Comparison of ENCODE assay signal across 8 mouse cellular contexts in genomic region chr7:45015344-45015956, GRCm38 (mm10). TPM values are rescaled to one million over a fixed set of nuclear protein-coding genes. Genes with fewer than 3 reads are reported as not detected.
DNase-seq lines count a peak whose midpoint lies in the region; ATAC-seq and TF ChIP-seq lines count a peak whose summit lies in the region.

No protein-coding gene starts in this region.

- no peak for TF ChIP-seq CTCF in kidney, postnatal 0 days (IDR thresholded peaks at IDR 0.05; ENCODE audit: low read depth)
- TF ChIP-seq CTCF in cortical plate, adult 2 months (IDR thresholded peaks at IDR 0.05; ENCODE audit: extremely low read depth, insufficient read depth, low read length): no peak

- H3K4me1 ChIP-seq in kidney, postnatal 0 days (replicated peaks; ENCODE audit: insufficient read depth, low read length): peaks cover 11% of the 10 kb centered on the region; the same call in 1 of the 2 replicates
- H3K4me1 ChIP-seq in cortical plate, adult 2 months (ENCODE audit: control insufficient read depth, insufficient read depth, low read length): no peaks in the 10 kb centered on the region; the same call in 1 of the 2 replicates
- peaks cover 18% of the 10 kb centered on the region for H3K4me1 ChIP-seq in intestine, embryonic 14.5 days (replicated peaks; ENCODE audit: control insufficient read depth, insufficient read depth, low read length)
- peaks cover 23% of the 10 kb centered on the region for H3K4me1 ChIP-seq in midbrain, embryonic 16.5 days (ENCODE audit: control insufficient read depth, insufficient read depth, low read length)

- H3K36me3 ChIP-seq in kidney, postnatal 0 days (ENCODE audit: insufficient read depth, low read length): peaks cover 26% of the 10 kb centered on the region
- peaks cover 35% of the 10 kb centered on the region for H3K36me3 ChIP-seq in intestine, embryonic 14.5 days (ENCODE audit: control insufficient read depth, insufficient read depth, low read length)
- peaks cover 21% of the 10 kb centered on the region for H3K36me3 ChIP-seq in midbrain, embryonic 16.5 days (ENCODE audit: control insufficient read depth, insufficient read depth, low read length)

- peak overlapping the region; percentile 97 for H3K9ac ChIP-seq in kidney, postnatal 0 days (ENCODE audit: low read depth, low read length)
- H3K9ac ChIP-seq in intestine, embryonic 14.5 days (ENCODE audit: low read length): peak overlapping the region; percentile 96
- peak overlapping the region; percentile 98 for H3K9ac ChIP-seq in midbrain, embryonic 16.5 days (ENCODE audit: low read depth, low read length)

- ATAC-seq in kidney, postnatal 0 days (replicated peaks; ENCODE audit: low FRiP score, low read depth): no peak
- no peak for ATAC-seq in intestine, embryonic 14.5 days (replicated peaks; ENCODE audit: low FRiP score, low TSS enrichment, low read depth)
- ATAC-seq in midbrain, embryonic 16.5 days: no peak

- intact Hi-C loops in left cerebral cortex, postnatal 4 days (cut with DNase I): no loop called here

- no peaks in the 10 kb centered on the region for H3K27me3 ChIP-seq in kidney, postnatal 0 days (ENCODE audit: insufficient read depth, low read length)
- H3K27me3 ChIP-seq in intestine, embryonic 14.5 days (replicated peaks; ENCODE audit: control insufficient read depth, insufficient read depth, low read length): no peaks in the 10 kb centered on the region
- H3K27me3 ChIP-seq in midbrain, embryonic 16.5 days (ENCODE audit: control insufficient read depth, insufficient read depth, low read depth, low read length): no peaks in the 10 kb centered on the region

- peak overlapping the region; percentile 96 for H3K27ac ChIP-seq in kidney, postnatal 0 days
- no peak overlapping the region for H3K27ac ChIP-seq in cortical plate, adult 2 months (ENCODE audit: insufficient read depth, low read length)
- H3K27ac ChIP-seq in intestine, embryonic 14.5 days (ENCODE audit: low read depth): peak overlapping the region; percentile 95
- H3K27ac ChIP-seq in midbrain, embryonic 16.5 days (ENCODE audit: low read length): peak overlapping the region; percentile 81

- peak overlapping the region; percentile 98 for H3K4me3 ChIP-seq in kidney, postnatal 0 days (replicated peaks; ENCODE audit: low read depth, low read length)
- peak overlapping the region; percentile 92 for H3K4me3 ChIP-seq in cortical plate, adult 2 months (ENCODE audit: insufficient read depth, low read length)
- peak overlapping the region; percentile 99 for H3K4me3 ChIP-seq in intestine, embryonic 14.5 days (ENCODE audit: low read depth, low read length)
- H3K4me3 ChIP-seq in midbrain, embryonic 16.5 days (ENCODE audit: low read depth, low read length): peak overlapping the region; percentile 93

- H3K9me3 ChIP-seq in kidney, postnatal 0 days (replicated peaks; ENCODE audit: low read length): no peaks in the 10 kb centered on the region
- no peaks in the 10 kb centered on the region for H3K9me3 ChIP-seq in intestine, embryonic 14.5 days (ENCODE audit: control insufficient read depth, low read length)
- no peaks in the 10 kb centered on the region for H3K9me3 ChIP-seq in midbrain, embryonic 16.5 days (replicated peaks; ENCODE audit: control insufficient read depth, low read length, poor library complexity, severe bottlenecking)

- WGBS in kidney, postnatal 0 days: 0% methylated on average over 20 of the region's 20 CpGs
- whole genome bisulfite sequencing in intestine, embryonic 14.5 days: 1% methylated on average over 20 of the region's 20 CpGs
- WGBS in midbrain, embryonic 16.5 days: 2% methylated on average over 20 of the region's 20 CpGs

- TF ChIP-seq POLR2A in cortical plate, adult 2 months (IDR thresholded peaks at IDR 0.05; ENCODE audit: extremely low read depth, insufficient read depth, low read length): no peak

- DNase-seq in kidney, postnatal 0 days (ENCODE audit: low spot score): no peak
- no peak for DNase-seq in kidney, postnatal 14 days
- no peak for DNase-seq in intestine, embryonic 14.5 days (ENCODE audit: low spot score)
- no peak for DNase-seq in T-cell, adult 2 months (ENCODE audit: low spot score)
- DNase-seq in right cerebral cortex, adult 18-20 months: no peak
- DNase-seq in left cerebral cortex, postnatal 4 days: no peak

- peak overlapping the region; percentile 76 for H3K4me2 ChIP-seq in kidney, postnatal 0 days (ENCODE audit: low read length)
- peak overlapping the region; percentile 64 for H3K4me2 ChIP-seq in intestine, embryonic 14.5 days (ENCODE audit: low read length)
- peak overlapping the region; percentile 75 for H3K4me2 ChIP-seq in midbrain, embryonic 16.5 days (ENCODE audit: low read length)

RNA-seq across cellular contexts. Expression of gene Scaf1, which starts 0.7 kb away (rescaled TPM):
- 25.6 and 27.3 TPM in 2 replicates for polyA plus RNA-seq in kidney, postnatal 0 days (2015; fragmentation: Nextera tagmentation; extraction: Ambion mirVana)
- 126 and 128 TPM in 2 replicates for polyA plus RNA-seq in cortical plate, adult 2 months (2012; rRNA removed)
- polyA plus RNA-seq in intestine, embryonic 14.5 days (2014; fragmentation: Nextera tagmentation; extraction: Ambion mirVana): 45.3 and 49.4 TPM in 2 replicates
- polyA plus RNA-seq in midbrain, embryonic 16.5 days (2015; fragmentation: Nextera tagmentation; extraction: Ambion mirVana): 42.4 and 47.8 TPM in 2 replicates
- 100 to 1,000 TPM; 154 TPM for total RNA-seq in left cerebral cortex, postnatal 4 days (2021)

RNA-seq across cellular contexts. Expression of gene Rras, which starts 2.3 kb away (rescaled TPM):
- 47.6 and 53.0 TPM in 2 replicates for polyA plus RNA-seq in kidney, postnatal 0 days (2015; fragmentation: Nextera tagmentation; extraction: Ambion mirVana)
- polyA plus RNA-seq in cortical plate, adult 2 months (2012; rRNA removed): 34.2 and 38.3 TPM in 2 replicates
- polyA plus RNA-seq in intestine, embryonic 14.5 days (2014; fragmentation: Nextera tagmentation; extraction: Ambion mirVana): 69.1 and 70.2 TPM in 2 replicates
- polyA plus RNA-seq in midbrain, embryonic 16.5 days (2015; fragmentation: Nextera tagmentation; extraction: Ambion mirVana): 12.2 and 12.4 TPM in 2 replicates
- total RNA-seq in left cerebral cortex, postnatal 4 days (2021): 1 to 10 TPM; 6.9 to 7.2 TPM

RNA-seq across cellular contexts. Expression of gene Bcl2l12, which starts 16.9 kb away (rescaled TPM):
- 42.8 and 43.4 TPM in 2 replicates for polyA plus RNA-seq in kidney, postnatal 0 days (2015; fragmentation: Nextera tagmentation; extraction: Ambion mirVana)
- polyA plus RNA-seq in cortical plate, adult 2 months (2012; rRNA removed): 6.0 and 6.2 TPM in 2 replicates
- 54.3 and 55.2 TPM in 2 replicates for polyA plus RNA-seq in intestine, embryonic 14.5 days (2014; fragmentation: Nextera tagmentation; extraction: Ambion mirVana)
- 7.0 and 8.3 TPM in 2 replicates for polyA plus RNA-seq in midbrain, embryonic 16.5 days (2015; fragmentation: Nextera tagmentation; extraction: Ambion mirVana)
- 1 to 10 TPM; 4.4 to 4.7 TPM for total RNA-seq in left cerebral cortex, postnatal 4 days (2021)

RNA-seq across cellular contexts. Expression of gene Irf3, which starts 18.0 kb away (rescaled TPM):
- polyA plus RNA-seq in kidney, postnatal 0 days (2015; fragmentation: Nextera tagmentation; extraction: Ambion mirVana): 73.6 and 76.0 TPM in 2 replicates
- polyA plus RNA-seq in cortical plate, adult 2 months (2012; rRNA removed): 82.4 and 87.4 TPM in 2 replicates
- 84.3 and 91.7 TPM in 2 replicates for polyA plus RNA-seq in intestine, embryonic 14.5 days (2014; fragmentation: Nextera tagmentation; extraction: Ambion mirVana)
- polyA plus RNA-seq in midbrain, embryonic 16.5 days (2015; fragmentation: Nextera tagmentation; extraction: Ambion mirVana): 52.3 and 53.6 TPM in 2 replicates
- total RNA-seq in left cerebral cortex, postnatal 4 days (2021): 10 to 100 TPM; 34.8 to 37.9 TPM

RNA-seq across cellular contexts. Expression of gene Prmt1, which starts 29.1 kb away (rescaled TPM):
- polyA plus RNA-seq in kidney, postnatal 0 days (2015; fragmentation: Nextera tagmentation; extraction: Ambion mirVana): 414 and 449 TPM in 2 replicates
- 162 and 169 TPM in 2 replicates for polyA plus RNA-seq in cortical plate, adult 2 months (2012; rRNA removed)
- 208 and 211 TPM in 2 replicates for polyA plus RNA-seq in intestine, embryonic 14.5 days (2014; fragmentation: Nextera tagmentation; extraction: Ambion mirVana)
- polyA plus RNA-seq in midbrain, embryonic 16.5 days (2015; fragmentation: Nextera tagmentation; extraction: Ambion mirVana): 671 and 697 TPM in 2 replicates
- total RNA-seq in left cerebral cortex, postnatal 4 days (2021): 100 to 1,000 TPM; 485 to 487 TPM
